Mouse (Mus musculus) kidney, adult 2 months (tissue): ENCODE data around the gene Spata16. TPM values are rescaled to one million over a fixed set of nuclear protein-coding genes. Genes with fewer than 3 reads are reported as not detected.
"Not testable (repeated sequence)": the region's sequence is repeated elsewhere in the genome, so short reads cannot be mapped to it uniquely, and the experiment has no call there.

ENCODE experiments used
- DNase-seq: peaks from one replicate; pipeline ENCODE4 v3.0.0; 2021
- H3K27ac ChIP-seq: fragments of 200-500 bp; 2 replicates; pipeline ENCODE4 v1.5.1; 2012; ENCODE audit warnings: low read depth, low read length, control low read depth, inconsistent platforms; ENCODE audit not compliant: insufficient read depth
- H3K27me3 ChIP-seq: fragments of 200-500 bp; replicated peaks from 2 replicates; pipeline ENCODE4 v1.6.1; 2012; ENCODE audit warnings: mild to moderate bottlenecking, moderate library complexity, low read length, inconsistent platforms; ENCODE audit not compliant: control insufficient read depth, insufficient read depth
- H3K36me3 ChIP-seq: fragments of 200-500 bp; 2 replicates; pipeline ENCODE4 v1.6.1; 2012; ENCODE audit warnings: mild to moderate bottlenecking, moderate library complexity, low read length, inconsistent platforms; ENCODE audit not compliant: control insufficient read depth, insufficient read depth
- H3K4me1 ChIP-seq: fragments of 200-500 bp; 2 replicates; pipeline ENCODE4 v1.6.1; 2011; ENCODE audit warnings: low read length; ENCODE audit not compliant: control insufficient read depth, insufficient read depth
- H3K4me3 ChIP-seq: fragments of 200-500 bp; 2 replicates; pipeline ENCODE4 v1.5.1; 2011; ENCODE audit warnings: mild to moderate bottlenecking, low read depth, low read length, control low read depth; ENCODE audit not compliant: insufficient read depth
- CTCF ChIP-seq: fragments of 200-500 bp; conservative IDR thresholded peaks from 2 replicates; pipeline ENCODE4 v1.5.1; 2011; ENCODE audit warnings: low read depth, mild to moderate bottlenecking, control low read depth, low read length, moderate library complexity, mixed read lengths; ENCODE audit not compliant: insufficient read depth, insufficient read length
- POLR2A ChIP-seq: fragments of 200-500 bp; IDR thresholded peaks from one replicate; pipeline ENCODE4 v1.6.1; 2011; ENCODE audit warnings: low read depth, low read length, control low read depth
- WGBS: fragments of 180-500 bp; shearing (Covaris S2); methylation state at CpG from one replicate; pipeline ENCODE4 v1.1.7; 2018; 5-methylcytosine and 5-hydroxymethylcytosine counted together
- polyA plus RNA-seq: library from polyadenylated mRNA; depleted of rRNA; stranded (reverse); fragments of >200 nt; gene quantifications from 2 replicates; pipeline ENCODE4 v1.2.3, GENCODE M21; 2012

The Spata16 gene
- polyA plus RNA-seq, 1 experiment, result 0.13 TPM

DNA sequence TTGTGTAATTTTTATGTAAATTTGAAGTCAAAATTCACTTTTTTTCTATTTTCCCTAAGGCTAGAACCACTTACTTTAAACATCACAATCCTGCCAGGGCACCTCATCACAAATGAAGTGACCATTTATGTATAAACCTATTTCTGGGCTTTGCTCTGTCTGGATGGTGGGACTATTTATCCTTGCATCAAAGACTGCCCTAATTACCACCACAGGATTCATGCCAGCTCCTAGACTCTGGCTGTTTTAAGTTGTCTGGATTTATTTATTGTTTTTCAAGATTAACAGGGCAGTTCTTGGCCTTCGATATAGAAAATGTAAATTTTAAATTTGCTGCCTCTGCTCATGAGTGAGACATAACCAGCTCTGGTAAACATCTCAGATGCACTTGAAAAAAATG lies 6.7 kb downstream of the Spata16 start:
- H3K4me3 ChIP-seq, result no peak overlapping the region
- H3K36me3 ChIP-seq, result no peaks in the 10 kb centered on the region
- no peak overlapping the region for H3K27ac ChIP-seq
- no peak for DNase-seq
- 82% methylated on average over 1 of the region's 1 CpGs for WGBS
- H3K4me1 ChIP-seq, result no peaks in the 10 kb centered on the region
- H3K27me3 ChIP-seq, result no peaks in the 10 kb centered on the region
- TF ChIP-seq CTCF, result no peak
- no peak for TF ChIP-seq POLR2A

DNA sequence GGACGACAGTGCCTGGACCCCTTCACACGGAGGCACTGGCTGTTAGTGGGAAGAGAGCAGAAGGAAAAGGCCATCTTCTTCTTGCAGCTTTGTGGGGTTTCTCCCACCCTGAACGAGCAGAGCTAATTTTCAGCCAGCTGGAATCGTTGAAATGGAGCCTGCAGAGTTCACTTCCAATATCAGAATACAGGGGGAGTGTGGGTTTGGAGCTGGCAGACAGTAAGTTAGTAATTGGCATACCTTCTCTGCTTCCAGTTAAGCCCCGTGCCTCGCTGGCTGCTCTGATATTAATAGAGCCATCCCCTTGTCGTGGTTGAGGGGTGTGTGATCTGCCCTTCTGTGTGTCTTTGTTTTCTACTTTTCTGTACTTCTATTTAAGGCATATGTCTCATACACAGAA lies 9.4 kb downstream of the Spata16 start:
- Histone ChIP-seq H3K27me3 (no peaks in the 10 kb centered on the region), H3K27ac (no peak overlapping the region), H3K4me3 (no peak overlapping the region), H3K4me1 (no peaks in the 10 kb centered on the region), H3K36me3 (no peaks in the 10 kb centered on the region)
- DNase-seq, result no peak
- TF ChIP-seq CTCF, result no peak
- no peak for TF ChIP-seq POLR2A
- WGBS, result 59% methylated on average over 7 of the region's 7 CpGs

DNA sequence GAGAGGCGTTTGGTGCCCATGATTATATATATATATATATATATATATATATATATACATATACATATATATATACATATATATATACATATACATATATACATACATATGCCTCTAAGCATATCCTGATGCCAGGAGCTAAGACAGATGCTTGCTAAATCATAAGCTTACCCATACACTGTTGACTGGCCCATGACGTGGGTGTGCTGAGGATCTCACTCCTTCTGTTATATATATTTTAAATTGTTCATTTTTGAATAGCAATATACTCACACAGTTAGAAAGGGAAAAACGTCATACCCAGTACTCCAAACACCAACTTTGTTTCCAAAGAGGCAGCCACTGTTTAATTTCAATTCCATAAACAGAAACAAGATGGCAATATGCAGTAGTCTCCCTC lies 48.4 kb downstream of the Spata16 start:
- WGBS, result 77% methylated on average over 3 of the region's 3 CpGs
- Histone ChIP-seq H3K4me1 (no peaks in the 10 kb centered on the region), H3K4me3 (no peak overlapping the region), H3K27ac (no peak overlapping the region), H3K36me3 (no peaks in the 10 kb centered on the region), H3K27me3 (no peaks in the 10 kb centered on the region)
- TF ChIP-seq POLR2A, result no peak
- no peak for TF ChIP-seq CTCF
- DNase-seq, result no peak

- H3K4me3 ChIP-seq, result not testable (repeated sequence)
- WGBS, result 61% methylated on average over 5 of the region's 5 CpGs
Observed at GRCm38 (mm10) chr3:26709492-26709891, 72.1 kb downstream of the Spata16 start.

GRCm38 (mm10) chr3:26727526-26727925 lies 90.1 kb downstream of the Spata16 start:
- TF ChIP-seq POLR2A, result no peak
- no peak for TF ChIP-seq CTCF
- Histone ChIP-seq H3K27ac (no peak overlapping the region), H3K36me3 (no peaks in the 10 kb centered on the region), H3K4me3 (no peak overlapping the region), H3K4me1 (no peaks in the 10 kb centered on the region), H3K27me3 (no peaks in the 10 kb centered on the region)
- no peak for DNase-seq
- 24% methylated on average over 6 of the region's 6 CpGs for WGBS

More at GRCm38 (mm10) chr3:26709492-26709891, 72.1 kb downstream of the Spata16 start:
- DNase-seq, H3K4me1 ChIP-seq, H3K27me3 ChIP-seq, H3K27ac ChIP-seq, H3K36me3 ChIP-seq: not testable (repeated sequence)

- TF ChIP-seq POLR2A, result no peak
- TF ChIP-seq CTCF, result no peak
- H3K4me1 ChIP-seq, result no peaks in the 10 kb centered on the region
- no peak overlapping the region for H3K4me3 ChIP-seq
- H3K27ac ChIP-seq, result no peak overlapping the region
- no peaks in the 10 kb centered on the region for H3K27me3 ChIP-seq
- no peak for DNase-seq
- WGBS, result 65% methylated on average over 2 of the region's 2 CpGs
- H3K36me3 ChIP-seq, result no peaks in the 10 kb centered on the region
Observed at GRCm38 (mm10) chr3:26750492-26750891, 113.1 kb downstream of the Spata16 start.

DNA sequence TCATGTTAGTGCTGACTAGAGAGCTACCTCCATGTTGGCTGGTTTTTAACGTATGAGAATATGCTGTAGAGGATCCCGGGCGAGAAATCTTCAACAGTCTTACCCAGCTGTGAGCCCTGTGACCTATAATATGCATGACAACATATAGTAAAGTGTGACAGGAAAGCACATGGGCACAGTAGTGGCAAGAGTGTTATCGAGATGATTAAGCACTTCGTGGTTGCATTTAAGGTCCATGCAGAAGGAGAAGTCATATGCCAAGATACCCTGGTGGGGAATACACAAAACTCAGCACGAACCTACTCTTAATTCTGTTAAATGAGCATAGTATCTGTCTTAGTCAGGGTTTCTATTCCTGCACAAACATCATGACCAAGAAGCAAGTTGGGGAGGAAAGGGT lies 115.0 kb downstream of the Spata16 start:
- no peak for DNase-seq
- H3K27ac ChIP-seq, result no peak overlapping the region
- H3K4me1 ChIP-seq, result no peaks in the 10 kb centered on the region
- 85% methylated on average over 6 of the region's 6 CpGs for WGBS
- no peaks in the 10 kb centered on the region for H3K27me3 ChIP-seq
- TF ChIP-seq POLR2A, result no peak
- TF ChIP-seq CTCF, result no peak
- no peaks in the 10 kb centered on the region for H3K36me3 ChIP-seq
- no peak overlapping the region for H3K4me3 ChIP-seq

DNA sequence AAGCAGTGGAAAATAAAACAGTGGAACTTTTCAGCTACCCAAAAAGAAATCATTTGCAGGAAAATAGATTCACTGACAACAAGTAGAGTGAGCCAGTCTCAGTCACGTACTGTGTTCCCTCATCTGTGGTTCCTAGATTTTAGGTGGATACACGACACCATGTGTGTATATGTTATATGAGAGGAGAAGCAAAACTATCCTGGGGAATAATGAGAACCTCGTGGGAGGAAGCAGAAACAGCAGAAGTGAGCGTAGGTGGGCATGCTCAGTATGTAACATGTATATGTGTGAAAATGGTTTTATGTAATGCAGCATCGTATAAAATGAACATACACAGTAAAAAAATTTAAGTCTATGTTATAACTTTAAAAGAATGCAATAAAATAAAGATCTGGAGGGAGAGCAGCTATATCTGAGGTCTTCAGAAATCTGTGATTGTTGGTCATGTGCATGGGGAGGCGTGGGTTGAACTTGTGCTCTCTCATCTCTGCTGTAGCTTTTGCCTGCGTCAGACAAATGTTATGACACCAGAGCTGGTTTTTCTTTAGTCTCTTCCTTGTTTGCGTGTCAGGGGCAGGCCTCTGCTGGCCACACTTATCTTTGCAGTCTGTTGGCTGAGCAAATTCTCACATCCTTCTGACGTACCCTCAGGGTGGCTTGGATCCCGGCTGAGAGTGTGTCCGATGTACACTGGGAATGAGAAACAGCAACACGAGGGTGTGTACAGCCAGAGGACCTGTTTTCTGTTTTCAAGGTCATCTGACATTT lies 156.1 kb downstream of the Spata16 start:
- Histone ChIP-seq H3K4me1 (no peaks in the 10 kb centered on the region), H3K27me3 (no peaks in the 10 kb centered on the region), H3K36me3 (no peaks in the 10 kb centered on the region), H3K4me3 (no peak overlapping the region), H3K27ac (no peak overlapping the region)
- 65% methylated on average over 12 of the region's 12 CpGs for WGBS
- no peak for DNase-seq
- no peak for TF ChIP-seq CTCF
- no peak for TF ChIP-seq POLR2A
